Comparison of ENCODE assay signal across 8 mouse cellular contexts in genomic region chrX:7574087-7574884, GRCm38 (mm10). TPM values are rescaled to one million over a fixed set of nuclear protein-coding genes. Genes with fewer than 3 reads are reported as not detected.
DNase-seq lines count a peak whose midpoint lies in the region; ATAC-seq lines count a peak whose summit lies in the region.

Gene Ppp1r3f (minus strand): TSS chrX:7574283.

- H3K9me3 ChIP-seq in hindbrain, embryonic 12.5 days (replicated peaks), result no peaks in the 10 kb centered on the region; the same call in 1 of the 2 replicates

- peak within 1 kb of the TSS; percentile 74 for H3K9ac ChIP-seq in hindbrain, embryonic 12.5 days

- peak; percentile 98 for ATAC-seq in hindbrain, embryonic 12.5 days (ENCODE audit: low FRiP score)

- no peaks in the 10 kb centered on the region for H3K36me3 ChIP-seq in hindbrain, embryonic 12.5 days

- peaks cover 16% of the 10 kb centered on the region for H3K4me1 ChIP-seq in hindbrain, embryonic 12.5 days

- 28% methylated on average over 63 of the region's 65 CpGs for WGBS in hindbrain, embryonic 12.5 days

- peak; percentile 96 for DNase-seq in NIH3T3 (ENCODE audit: low read depth)
- DNase-seq in cerebellum, postnatal 10 days, result peak; percentile 95 to 97
- DNase-seq in frontal cortex, postnatal 10 days (ENCODE audit: low spot score in 2 of 2), result peak; percentile 95 to 97
- peak; percentile 91 to 98 for DNase-seq in layer of hippocampus, postnatal 14 days (ENCODE audit: low spot score in 2 of 2)
- peak; percentile 91 for DNase-seq in lung, postnatal 14 days
- peak; percentile 76 for DNase-seq in retina, adult 2 months (ENCODE audit: low read depth, low spot score)
- peak; percentile 91 to 95 for DNase-seq in thymus, postnatal 36 days

- H3K27ac ChIP-seq in hindbrain, embryonic 12.5 days, result peak within 1 kb of the TSS; percentile 87

- no peaks in the 10 kb centered on the region for H3K27me3 ChIP-seq in hindbrain, embryonic 12.5 days

- H3K4me2 ChIP-seq in hindbrain, embryonic 12.5 days (replicated peaks), result peak within 1 kb of the TSS; percentile 62

- peak within 1 kb of the TSS; percentile 59 for H3K4me3 ChIP-seq in hindbrain, embryonic 12.5 days

RNA-seq across cellular contexts. Expression of gene Ppp1r3f, which starts in this region (rescaled TPM):
- 4.9 and 5.1 TPM in 2 replicates for polyA plus RNA-seq in hindbrain, embryonic 12.5 days (2016; fragmentation: Nextera tagmentation; extraction: Ambion mirVana)
- 10 to 100 TPM; 16.5 to 16.7 TPM for total RNA-seq in layer of hippocampus, postnatal 14 days (2021)

Comparison
In these comparisons a context has a peak if more than half of its experiments do, and no peak if none do; other contexts are left out.
1. Peak in every context shown above with its lines: DNase-seq, ATAC-seq, H3K4me3 ChIP-seq and H3K27ac ChIP-seq.